Mouse (Mus musculus): Measurements from ENCODE around the gene Gm42669.

DNA sequence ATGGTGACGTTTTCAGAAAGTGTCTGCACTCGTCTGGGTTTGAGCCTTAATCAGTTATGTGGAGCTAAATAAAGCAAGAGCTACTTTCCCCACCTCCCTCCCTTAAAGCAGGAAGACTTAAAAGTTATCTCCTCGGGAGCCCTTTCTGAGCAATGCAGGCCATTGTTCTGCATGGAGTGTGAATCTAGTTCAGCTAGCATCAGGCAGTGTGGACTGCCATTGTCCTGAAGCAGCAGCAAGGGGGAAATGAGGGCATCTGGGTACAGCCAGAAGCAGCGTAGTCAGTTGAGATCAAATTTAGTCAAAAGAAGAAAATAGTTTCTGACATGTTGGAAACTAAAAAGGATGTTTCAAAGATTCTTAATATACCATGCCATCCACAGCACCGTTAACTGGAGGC is 40.9 kb upstream of the Gm42669 start:
- no peak for TF ChIP-seq CTCF (IDR thresholded peaks at IDR 0.05; ENCODE audit: low read depth)
- TF ChIP-seq EP300 (IDR thresholded peaks at IDR 0.05; ENCODE audit: low read depth): no peak

All from heart, postnatal 0 days (tissue).